Mouse (Mus musculus): ENCODE data around the gene Lrba. TPM values are rescaled to one million over a fixed set of nuclear protein-coding genes. Genes with fewer than 3 reads are reported as not detected.

Lrba gene
- polyA plus RNA-seq, 1 experiment from 2014 or later: 2.5 TPM

- H3K4me2 ChIP-seq (replicated peaks; ENCODE audit: low read depth, low read length): no peak overlapping the region
- H3K36me3 ChIP-seq (ENCODE audit: insufficient read depth, low read length): no peaks in the 10 kb centered on the region
- no peaks in the 10 kb centered on the region for H3K27me3 ChIP-seq (replicated peaks; ENCODE audit: insufficient read depth, low read length)
- no peaks in the 10 kb centered on the region for H3K4me1 ChIP-seq (ENCODE audit: insufficient read depth, low read depth, low read length)
- no peak overlapping the region for H3K27ac ChIP-seq (ENCODE audit: low read length)
- no peak overlapping the region for H3K4me3 ChIP-seq (ENCODE audit: low read depth, low read length)
- H3K9ac ChIP-seq (replicated peaks; ENCODE audit: low read depth): no peak overlapping the region
- H3K9me3 ChIP-seq (ENCODE audit: low read length): no peaks in the 10 kb centered on the region
- WGBS: 22% methylated on average over 1 of the region's 1 CpGs
- ATAC-seq (no peak), DNase-seq (ENCODE audit: low spot score) (no peak)
- TF ChIP-seq CTCF (IDR thresholded peaks at IDR 0.05) (no peak), EP300 (IDR thresholded peaks at IDR 0.05) (no peak)
Observed at GRCm38 (mm10) chr3:86558976-86559375, 334.5 kb downstream of the Lrba start.

- H3K4me2 ChIP-seq (replicated peaks; ENCODE audit: low read depth, low read length): no peak overlapping the region
- WGBS: 83% methylated on average over 4 of the region's 4 CpGs
- H3K36me3 ChIP-seq (ENCODE audit: insufficient read depth, low read length): no peaks in the 10 kb centered on the region
- no peaks in the 10 kb centered on the region for H3K4me1 ChIP-seq (ENCODE audit: insufficient read depth, low read depth, low read length)
- no peak for DNase-seq (ENCODE audit: low spot score)
- H3K4me3 ChIP-seq (ENCODE audit: low read depth, low read length): no peak overlapping the region
- no peak overlapping the region for H3K9ac ChIP-seq (replicated peaks; ENCODE audit: low read depth)
- ATAC-seq: no peak
- TF ChIP-seq EP300 (IDR thresholded peaks at IDR 0.05) (no peak), CTCF (IDR thresholded peaks at IDR 0.05) (no peak)
- H3K27me3 ChIP-seq (replicated peaks; ENCODE audit: insufficient read depth, low read length): no peaks in the 10 kb centered on the region
- H3K27ac ChIP-seq (ENCODE audit: low read length): no peak overlapping the region
- H3K9me3 ChIP-seq (ENCODE audit: low read length): no peaks in the 10 kb centered on the region
Observed at GRCm38 (mm10) chr3:86559635-86560034, 335.2 kb downstream of the Lrba start.

- Histone ChIP-seq H3K4me3 (ENCODE audit: low read depth, low read length) (no peak overlapping the region), H3K9me3 (ENCODE audit: low read length) (no peaks in the 10 kb centered on the region), H3K36me3 (ENCODE audit: insufficient read depth, low read length) (no peaks in the 10 kb centered on the region), H3K9ac (replicated peaks; ENCODE audit: low read depth) (no peak overlapping the region), H3K27ac (ENCODE audit: low read length) (no peak overlapping the region), H3K27me3 (replicated peaks; ENCODE audit: insufficient read depth, low read length) (no peaks in the 10 kb centered on the region), H3K4me2 (replicated peaks; ENCODE audit: low read depth, low read length) (no peak overlapping the region), H3K4me1 (ENCODE audit: insufficient read depth, low read depth, low read length) (no peaks in the 10 kb centered on the region)
- ATAC-seq (no peak), DNase-seq (ENCODE audit: low spot score) (no peak)
- 54% methylated on average over 4 of the region's 4 CpGs for WGBS
- TF ChIP-seq CTCF (IDR thresholded peaks at IDR 0.05) (no peak), EP300 (IDR thresholded peaks at IDR 0.05) (no peak)
Observed at GRCm38 (mm10) chr3:86560281-86561022, 336.0 kb downstream of the Lrba start.

GRCm38 (mm10) chr3:86561023-86561344 is 336.5 kb downstream of the Lrba start:
- no peak for TF ChIP-seq CTCF (IDR thresholded peaks at IDR 0.05)
- TF ChIP-seq EP300 (IDR thresholded peaks at IDR 0.05): no peak
- DNase-seq (ENCODE audit: low spot score): no peak
- 72% methylated on average over 1 of the region's 1 CpGs for WGBS
- no peak overlapping the region for H3K4me2 ChIP-seq (replicated peaks; ENCODE audit: low read depth, low read length)
- no peaks in the 10 kb centered on the region for H3K4me1 ChIP-seq (ENCODE audit: insufficient read depth, low read depth, low read length)
- no peak overlapping the region for H3K4me3 ChIP-seq (ENCODE audit: low read depth, low read length)
- H3K36me3 ChIP-seq (ENCODE audit: insufficient read depth, low read length): no peaks in the 10 kb centered on the region
- no peaks in the 10 kb centered on the region for H3K27me3 ChIP-seq (replicated peaks; ENCODE audit: insufficient read depth, low read length)
- no peak overlapping the region for H3K27ac ChIP-seq (ENCODE audit: low read length)
- no peaks in the 10 kb centered on the region for H3K9me3 ChIP-seq (ENCODE audit: low read length)
- no peak for ATAC-seq
- no peak overlapping the region for H3K9ac ChIP-seq (replicated peaks; ENCODE audit: low read depth)

- ATAC-seq (no peak), DNase-seq (ENCODE audit: low spot score) (no peak)
- Histone ChIP-seq H3K9me3 (ENCODE audit: low read length) (no peaks in the 10 kb centered on the region), H3K9ac (replicated peaks; ENCODE audit: low read depth) (no peak overlapping the region), H3K36me3 (ENCODE audit: insufficient read depth, low read length) (no peaks in the 10 kb centered on the region), H3K27me3 (replicated peaks; ENCODE audit: insufficient read depth, low read length) (no peaks in the 10 kb centered on the region), H3K4me1 (ENCODE audit: insufficient read depth, low read depth, low read length) (no peaks in the 10 kb centered on the region), H3K27ac (ENCODE audit: low read length) (no peak overlapping the region), H3K4me2 (replicated peaks; ENCODE audit: low read depth, low read length) (no peak overlapping the region), H3K4me3 (ENCODE audit: low read depth, low read length) (no peak overlapping the region)
- WGBS: 88% methylated on average over 1 of the region's 1 CpGs
- TF ChIP-seq EP300 (IDR thresholded peaks at IDR 0.05): no peak
- TF ChIP-seq CTCF (IDR thresholded peaks at IDR 0.05): no peak
Observed at GRCm38 (mm10) chr3:86561396-86561795, 336.9 kb downstream of the Lrba start.

- Histone ChIP-seq H3K9ac (replicated peaks; ENCODE audit: low read depth) (no peak overlapping the region), H3K27me3 (replicated peaks; ENCODE audit: insufficient read depth, low read length) (no peaks in the 10 kb centered on the region), H3K4me2 (replicated peaks; ENCODE audit: low read depth, low read length) (no peak overlapping the region), H3K4me1 (ENCODE audit: insufficient read depth, low read depth, low read length) (no peaks in the 10 kb centered on the region), H3K4me3 (ENCODE audit: low read depth, low read length) (no peak overlapping the region), H3K27ac (ENCODE audit: low read length) (no peak overlapping the region), H3K9me3 (ENCODE audit: low read length) (no peaks in the 10 kb centered on the region), H3K36me3 (ENCODE audit: insufficient read depth, low read length) (no peaks in the 10 kb centered on the region)
- DNase-seq (ENCODE audit: low spot score): no peak
- no peak for ATAC-seq
- 65% methylated on average over 4 of the region's 4 CpGs for WGBS
- TF ChIP-seq CTCF (IDR thresholded peaks at IDR 0.05) (no peak), EP300 (IDR thresholded peaks at IDR 0.05) (no peak)
Observed at GRCm38 (mm10) chr3:86567312-86567711, 342.8 kb downstream of the Lrba start.

GRCm38 (mm10) chr3:86571518-86571917 is 347.0 kb downstream of the Lrba start:
- H3K36me3 ChIP-seq (ENCODE audit: insufficient read depth, low read length): no peaks in the 10 kb centered on the region
- no peak overlapping the region for H3K27ac ChIP-seq (ENCODE audit: low read length)
- WGBS: 40% methylated on average over 4 of the region's 4 CpGs
- TF ChIP-seq CTCF (IDR thresholded peaks at IDR 0.05): no peak
- no peak for TF ChIP-seq EP300 (IDR thresholded peaks at IDR 0.05)
- H3K9me3 ChIP-seq (ENCODE audit: low read length): no peaks in the 10 kb centered on the region
- no peaks in the 10 kb centered on the region for H3K27me3 ChIP-seq (replicated peaks; ENCODE audit: insufficient read depth, low read length)
- H3K4me1 ChIP-seq (ENCODE audit: insufficient read depth, low read depth, low read length): no peaks in the 10 kb centered on the region
- ATAC-seq: no peak
- no peak overlapping the region for H3K4me3 ChIP-seq (ENCODE audit: low read depth, low read length)
- H3K9ac ChIP-seq (replicated peaks; ENCODE audit: low read depth): no peak overlapping the region
- no peak overlapping the region for H3K4me2 ChIP-seq (replicated peaks; ENCODE audit: low read depth, low read length)
- DNase-seq (ENCODE audit: low spot score): no peak
